Mouse (Mus musculus): ENCODE measurements around the gene Alkbh4.
"Not testable (repeated sequence)": the region's sequence is repeated elsewhere in the genome, so short reads cannot be mapped to it uniquely, and the experiment has no call there.

The Alkbh4 gene

GRCm38 (mm10) chr5:136135571-136136291 lies at the start of gene Alkbh4, which contains the start of gene Lrwd1:
Alkbh4 (plus strand) TSS chr5:136136146.
Lrwd1 (minus strand) TSS chr5:136136074.
- peak; percentile 96 for DNase-seq (ENCODE audit: low read depth, low spot score)

- no peak for DNase-seq (ENCODE audit: low read depth, low spot score)
Measured at GRCm38 (mm10) chr5:136086290-136086689, 49.7 kb upstream of the Alkbh4 start.

- DNase-seq (ENCODE audit: low read depth, low spot score) = no peak
Measured at GRCm38 (mm10) chr5:136088821-136089575, 46.9 kb upstream of the Alkbh4 start.

GRCm38 (mm10) chr5:136091927-136092326 lies 44.0 kb upstream of the Alkbh4 start:
- no peak for DNase-seq (ENCODE audit: low read depth, low spot score)

- peak; percentile 28 for DNase-seq (ENCODE audit: low read depth, low spot score)
Measured at GRCm38 (mm10) chr5:136094249-136095010, 41.5 kb upstream of the Alkbh4 start.

GRCm38 (mm10) chr5:136095089-136095488 lies 40.9 kb upstream of the Alkbh4 start:
- DNase-seq (ENCODE audit: low read depth, low spot score) = no peak

GRCm38 (mm10) chr5:136098536-136098935 lies 37.4 kb upstream of the Alkbh4 start:
- no peak for DNase-seq (ENCODE audit: low read depth, low spot score)

- peak; percentile 60 for DNase-seq (ENCODE audit: low read depth, low spot score)
Measured at GRCm38 (mm10) chr5:136102099-136102820, 33.7 kb upstream of the Alkbh4 start.

- DNase-seq (ENCODE audit: low read depth, low spot score) = no peak
Measured at GRCm38 (mm10) chr5:136104511-136104910, 31.4 kb upstream of the Alkbh4 start.

GRCm38 (mm10) chr5:136108486-136108885 lies 27.5 kb upstream of the Alkbh4 start:
- no peak for DNase-seq (ENCODE audit: low read depth, low spot score)

GRCm38 (mm10) chr5:136109042-136109441 lies 26.9 kb upstream of the Alkbh4 start:
- DNase-seq (ENCODE audit: low read depth, low spot score) = no peak

GRCm38 (mm10) chr5:136113546-136113945 lies 22.4 kb upstream of the Alkbh4 start:
- not testable (repeated sequence) for DNase-seq (ENCODE audit: low read depth, low spot score)

- DNase-seq (ENCODE audit: low read depth, low spot score) = peak; percentile 96
Measured at GRCm38 (mm10) chr5:136115891-136116783, 19.8 kb upstream of the Alkbh4 start, which contains the start of gene Polr2j. Polr2j (plus strand) TSS chr5:136116631.

- DNase-seq (ENCODE audit: low read depth, low spot score) = no peak
Measured at GRCm38 (mm10) chr5:136116784-136117112, 19.2 kb upstream of the Alkbh4 start.

- no peak for DNase-seq (ENCODE audit: low read depth, low spot score)
Measured at GRCm38 (mm10) chr5:136122165-136122564, 13.8 kb upstream of the Alkbh4 start.

- DNase-seq (ENCODE audit: low read depth, low spot score) = no peak
Measured at GRCm38 (mm10) chr5:136136292-136136990, 495 bp downstream of the Alkbh4 start.

GRCm38 (mm10) chr5:136137658-136138274 lies 1.8 kb downstream of the Alkbh4 start:
- DNase-seq (ENCODE audit: low read depth, low spot score) = no peak

- DNase-seq (ENCODE audit: low read depth, low spot score) = no peak
Measured at GRCm38 (mm10) chr5:136139393-136139792, 3.4 kb downstream of the Alkbh4 start.

- no peak for DNase-seq (ENCODE audit: low read depth, low spot score)
Measured at GRCm38 (mm10) chr5:136140057-136140482, 4.1 kb downstream of the Alkbh4 start.
